Mouse (Mus musculus): ENCODE data around the gene Casd1.
"Not testable (repeated sequence)": the region's sequence is repeated elsewhere in the genome, so short reads cannot be mapped to it uniquely, and the experiment has no call there.

Gene Casd1

DNA sequence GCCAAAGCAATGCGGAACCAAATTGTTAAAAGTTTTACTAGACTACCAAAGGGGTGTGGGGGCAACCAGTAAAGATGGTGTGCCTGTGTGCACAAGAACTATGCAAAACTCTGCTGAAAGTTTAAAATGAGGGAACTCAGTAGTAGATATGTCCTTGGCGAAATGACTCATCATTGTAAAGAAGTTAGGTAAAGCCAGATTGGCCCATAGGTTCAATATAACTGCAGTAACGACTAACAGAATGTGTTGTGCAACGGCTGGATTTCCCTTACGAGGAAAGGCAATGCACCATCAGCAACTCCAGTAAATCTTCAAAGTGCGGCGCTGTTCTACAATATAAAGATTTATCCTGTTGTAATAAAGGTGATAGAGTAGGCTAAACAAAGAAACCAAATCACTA is 11.8 kb downstream of the Casd1 start:
- no peak for DNase-seq (ENCODE audit: low spot score)

DNA sequence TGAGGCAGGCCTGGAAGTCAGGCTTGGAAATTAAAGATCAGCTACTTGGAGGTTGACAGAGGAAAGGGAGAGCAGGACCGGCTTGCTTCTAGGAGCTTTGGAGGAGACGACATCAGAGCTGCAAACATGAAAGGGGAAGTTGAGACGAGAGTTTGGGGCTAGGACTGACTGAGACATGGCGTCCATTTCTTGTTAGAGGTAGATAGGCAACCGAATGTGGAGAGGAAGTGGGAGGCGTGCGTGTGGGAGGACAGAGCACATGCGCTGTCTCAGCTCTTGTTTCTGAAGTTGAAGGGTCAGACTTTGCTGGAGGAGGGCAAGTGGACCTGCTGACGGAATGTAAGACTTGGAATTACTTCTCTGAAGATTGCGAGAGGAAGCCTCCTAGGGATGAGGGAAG is 17.3 kb downstream of the Casd1 start:
- no peak for DNase-seq (ENCODE audit: low spot score)

DNA sequence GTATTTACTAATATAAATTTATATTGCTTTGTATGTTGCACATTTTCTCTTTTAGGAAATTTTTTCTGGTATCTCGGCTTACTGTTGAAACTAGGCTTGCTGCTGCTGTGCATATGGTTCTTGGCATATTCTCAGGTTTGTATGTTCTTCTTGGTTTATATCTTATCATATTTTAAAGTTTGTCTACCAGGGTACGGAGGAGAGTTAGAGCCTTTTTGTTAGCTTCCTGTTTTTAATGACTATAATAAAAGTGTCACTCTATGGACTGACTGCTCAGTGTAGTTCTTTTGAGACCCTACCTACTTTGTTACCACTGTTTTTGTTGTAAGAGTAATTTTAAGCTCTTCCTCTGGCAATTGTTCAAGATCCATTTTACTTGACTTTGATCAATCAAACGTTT is 30.8 kb downstream of the Casd1 start:
- no peak for DNase-seq (ENCODE audit: low spot score)

DNA sequence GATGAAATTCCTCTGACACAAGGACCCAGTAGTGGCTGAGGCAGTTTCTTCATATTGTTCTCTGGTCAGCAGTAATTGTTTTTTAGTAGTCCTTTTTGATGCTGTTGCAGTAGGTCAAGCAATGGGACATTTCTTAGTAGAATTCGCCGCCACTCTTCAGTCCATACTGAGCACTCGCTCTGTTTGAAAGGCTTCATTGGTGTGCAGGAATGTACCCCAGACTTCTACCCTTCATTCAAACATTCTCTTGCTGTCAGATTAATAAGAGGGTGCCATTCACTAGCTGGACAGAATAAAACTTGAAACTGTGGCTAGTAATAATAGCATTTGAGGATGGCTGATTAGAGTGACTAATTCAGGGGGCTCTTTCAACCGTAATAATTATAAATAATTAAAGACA is 32.5 kb downstream of the Casd1 start:
- no peak for DNase-seq (ENCODE audit: low spot score)

DNA sequence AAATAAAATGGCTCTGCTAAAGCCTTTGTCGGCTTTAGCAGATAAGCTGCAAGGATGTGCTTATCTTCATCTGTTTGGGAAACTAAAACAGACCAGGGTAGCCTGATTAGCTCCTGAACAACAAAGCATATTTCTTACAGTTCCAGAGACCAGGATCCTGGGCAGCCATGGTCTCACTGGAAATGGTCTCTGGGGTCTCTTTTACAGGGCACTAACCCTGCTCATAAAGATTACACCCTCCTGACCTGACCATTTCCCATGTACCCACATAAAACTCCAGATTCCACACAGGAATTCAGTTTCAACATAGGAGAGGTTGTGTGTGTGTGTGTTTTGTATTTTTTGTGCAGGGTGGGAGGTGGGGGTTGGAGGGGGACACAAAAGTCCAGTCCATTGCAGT is 34.2 kb downstream of the Casd1 start:
- DNase-seq (ENCODE audit: low spot score), result no peak

DNA sequence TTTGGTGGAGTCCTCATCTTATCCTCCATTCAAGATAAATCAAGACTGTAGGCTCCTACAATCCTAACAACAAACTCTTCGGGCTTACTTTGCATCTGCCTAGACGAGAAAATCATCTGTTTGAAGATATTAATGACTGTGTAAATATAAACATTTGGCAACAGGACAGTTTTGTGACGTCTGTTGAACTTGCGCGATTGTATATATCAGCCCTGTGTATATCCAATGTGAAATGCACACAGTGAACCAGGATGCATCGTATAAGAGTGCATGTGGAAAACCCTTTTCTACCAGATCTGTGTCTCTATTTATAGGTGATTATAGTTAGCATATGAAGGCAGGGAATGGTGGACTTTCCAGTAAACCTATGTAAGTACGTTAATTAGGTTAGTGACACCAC is 41.4 kb downstream of the Casd1 start:
- DNase-seq (ENCODE audit: low spot score), result no peak

DNA sequence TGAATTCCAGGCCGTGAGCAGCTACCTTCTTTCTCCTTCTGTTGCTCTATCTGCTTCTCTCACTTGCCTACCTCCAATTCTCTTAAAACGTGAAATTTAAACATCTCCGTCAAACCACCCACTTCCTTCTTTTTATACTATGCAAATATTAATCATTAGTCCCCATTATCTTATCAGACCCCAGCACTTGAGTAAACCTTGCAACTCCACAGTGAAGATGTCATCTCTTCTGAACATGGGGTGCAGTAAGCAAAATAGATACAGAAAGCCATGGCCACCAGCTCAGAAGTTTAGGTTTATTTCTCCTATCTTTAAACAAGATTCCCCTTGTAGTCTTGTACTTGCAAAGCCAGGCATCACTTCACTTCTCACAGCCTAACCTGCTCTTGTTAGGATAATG is 46.7 kb downstream of the Casd1 start:
- no peak for DNase-seq (ENCODE audit: low spot score)

DNA sequence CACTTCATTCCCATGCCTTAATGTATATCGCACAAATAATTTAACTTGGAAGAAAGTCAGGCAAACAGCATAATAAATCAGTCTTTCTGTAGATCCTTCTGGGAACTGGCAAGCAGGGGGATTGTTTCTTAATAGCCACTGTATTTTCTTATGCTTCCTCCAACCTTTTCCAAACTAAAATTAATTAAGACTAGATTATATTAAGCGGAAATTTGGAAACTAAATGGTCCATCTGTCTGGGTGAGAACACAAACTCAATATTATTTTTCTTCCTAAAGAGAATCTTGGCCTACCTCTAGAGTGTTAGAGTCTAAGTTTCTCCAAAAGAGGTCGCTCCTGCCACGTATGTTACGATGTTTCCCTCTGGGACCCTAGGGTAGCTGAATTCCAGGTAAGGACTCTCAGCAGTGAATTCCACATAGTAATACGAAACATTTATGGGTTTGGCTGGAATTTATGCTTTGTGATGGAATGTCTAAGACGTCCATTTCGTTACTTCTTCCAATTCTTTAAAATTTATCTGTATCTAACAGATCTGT is 52.0 kb downstream of the Casd1 start:
- no peak for DNase-seq (ENCODE audit: low spot score)

DNA sequence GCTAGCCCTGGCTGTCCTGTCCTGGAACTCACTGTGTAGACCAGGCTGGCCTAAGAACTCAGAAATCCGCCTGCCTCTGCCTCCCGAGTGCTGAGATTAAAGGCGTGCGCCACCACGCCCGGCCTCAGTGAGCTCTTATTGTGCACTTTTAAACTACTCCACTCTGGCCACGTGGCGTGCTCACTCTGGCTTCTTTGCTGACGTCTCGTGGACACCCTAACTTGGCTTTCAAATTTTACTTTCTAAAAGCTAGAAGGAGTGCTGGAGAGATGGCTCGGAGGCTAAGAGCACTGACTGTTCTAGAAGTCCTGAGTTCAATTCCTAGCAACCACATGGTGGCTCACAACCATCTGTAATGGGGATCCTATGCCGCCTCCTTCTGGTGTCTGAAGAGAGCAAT is 53.1 kb downstream of the Casd1 start:
- DNase-seq (ENCODE audit: low spot score), result not testable (repeated sequence)

DNA sequence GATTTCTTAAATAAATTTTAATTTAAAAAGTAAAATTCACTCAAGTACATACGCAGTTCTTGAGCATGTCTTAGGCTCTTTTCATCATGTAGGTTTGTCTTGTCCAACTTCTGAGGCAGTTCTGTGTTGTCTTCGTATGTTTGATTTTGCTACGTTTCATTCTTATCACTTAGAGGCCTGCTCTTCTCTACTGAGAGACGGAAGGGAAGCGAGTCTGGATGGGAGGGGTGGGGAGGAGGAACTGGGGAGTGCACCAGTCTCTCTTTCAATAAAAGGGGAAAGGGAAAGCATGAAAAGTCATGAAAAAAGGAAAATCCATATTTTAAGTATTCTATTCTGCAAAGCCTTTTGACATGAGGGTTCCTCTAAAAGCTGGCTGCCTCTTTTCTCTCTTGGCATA is 54.8 kb downstream of the Casd1 start:
- DNase-seq (ENCODE audit: low spot score), result no peak

DNA sequence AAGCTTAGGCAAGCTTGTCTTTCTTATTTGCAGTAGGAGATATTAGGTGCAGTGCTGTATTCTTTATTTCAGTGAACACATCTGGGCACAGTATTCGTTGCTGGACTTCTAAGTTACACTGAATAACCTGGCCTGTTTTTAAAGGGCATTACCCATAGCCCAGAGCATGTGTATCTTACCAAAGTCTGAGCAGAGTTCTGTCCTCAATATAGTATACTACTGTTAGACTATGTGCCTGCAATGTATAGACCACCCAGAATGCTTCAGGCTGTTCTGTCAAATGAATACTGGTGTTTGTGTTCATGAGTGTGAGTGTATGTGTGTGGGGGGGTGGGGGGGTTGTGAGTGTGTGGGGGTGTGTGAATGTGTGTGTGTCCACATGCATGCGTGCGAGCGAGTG is 55.3 kb downstream of the Casd1 start:
- DNase-seq (ENCODE audit: low spot score), result no peak

DNA sequence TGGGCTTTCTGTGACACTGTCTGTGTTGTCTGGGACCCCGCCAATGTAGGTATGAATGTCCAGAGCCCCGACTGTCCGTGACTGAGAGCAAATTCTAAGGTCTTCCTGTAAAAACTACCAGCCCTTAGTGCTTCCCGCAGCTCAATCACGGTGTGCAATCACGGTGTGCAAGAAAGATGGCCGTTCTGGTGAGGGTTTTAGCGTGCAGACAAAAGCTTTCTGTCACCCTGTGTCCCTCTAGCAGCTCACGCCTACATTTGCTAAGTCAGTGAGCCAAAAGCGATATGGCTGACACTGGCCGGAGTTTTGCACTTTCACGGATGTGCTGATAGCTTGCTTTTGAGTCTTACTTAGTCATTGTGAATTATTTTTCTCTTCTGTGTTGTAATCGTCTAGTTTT is 58.2 kb downstream of the Casd1 start:
- DNase-seq (ENCODE audit: low spot score), result no peak

DNA sequence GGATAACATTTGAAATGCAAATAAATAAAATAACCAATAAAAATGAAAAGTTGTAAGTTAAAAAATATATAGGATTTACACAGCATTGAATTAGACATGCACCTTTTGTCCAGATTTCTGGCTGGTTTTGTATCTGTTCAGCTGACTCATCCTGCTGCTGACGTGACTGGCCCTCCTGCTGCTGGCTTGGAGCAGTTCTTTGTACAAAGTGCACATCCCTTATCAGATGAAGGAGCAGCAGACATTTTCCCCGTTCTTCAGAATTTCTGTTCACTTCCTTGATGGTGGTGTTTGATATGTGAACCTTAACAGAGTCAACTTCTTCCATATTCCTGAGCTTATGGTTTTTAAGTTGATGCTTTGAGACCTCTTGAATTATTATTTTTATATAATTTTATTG is 62.9 kb downstream of the Casd1 start:
- DNase-seq (ENCODE audit: low spot score), result no peak

DNA sequence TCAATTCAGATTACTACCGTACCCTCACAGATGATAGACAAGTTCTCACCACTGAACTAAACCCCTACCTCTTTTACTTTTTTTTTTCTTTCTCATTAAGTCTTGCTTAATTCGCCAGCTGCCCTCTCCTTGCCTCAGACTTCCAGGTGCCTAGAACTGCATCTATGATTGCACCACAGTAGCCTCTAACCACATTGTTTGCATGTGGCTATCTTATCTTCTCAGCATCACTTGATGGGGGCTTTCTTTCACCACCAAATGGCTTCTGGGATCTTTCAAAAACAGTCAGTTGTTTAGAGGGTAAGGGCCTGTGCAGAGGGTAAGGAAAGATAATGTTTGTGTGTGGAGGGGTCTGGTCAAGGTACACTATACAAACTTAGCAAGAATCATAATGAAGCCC is 63.7 kb downstream of the Casd1 start:
- DNase-seq (ENCODE audit: low spot score), result no peak

DNA sequence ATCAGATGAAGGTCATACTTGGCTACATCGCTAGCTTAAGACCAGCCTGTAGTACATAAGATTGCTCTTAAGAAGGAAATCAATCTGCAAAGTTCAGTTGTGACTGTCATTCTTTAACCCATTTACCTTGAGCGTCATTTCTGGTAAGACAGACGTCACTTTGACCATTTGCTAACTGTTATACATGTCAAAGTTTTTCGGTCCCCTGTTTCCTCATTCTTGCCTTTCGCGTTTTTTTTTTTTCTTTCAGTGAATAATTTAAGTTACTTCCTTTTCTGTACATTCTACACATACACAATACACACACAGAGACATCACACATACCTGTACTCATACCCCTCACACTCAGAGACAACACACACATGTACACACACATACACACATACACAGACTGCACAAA is 64.5 kb downstream of the Casd1 start:
- DNase-seq (ENCODE audit: low spot score), result no peak

DNA sequence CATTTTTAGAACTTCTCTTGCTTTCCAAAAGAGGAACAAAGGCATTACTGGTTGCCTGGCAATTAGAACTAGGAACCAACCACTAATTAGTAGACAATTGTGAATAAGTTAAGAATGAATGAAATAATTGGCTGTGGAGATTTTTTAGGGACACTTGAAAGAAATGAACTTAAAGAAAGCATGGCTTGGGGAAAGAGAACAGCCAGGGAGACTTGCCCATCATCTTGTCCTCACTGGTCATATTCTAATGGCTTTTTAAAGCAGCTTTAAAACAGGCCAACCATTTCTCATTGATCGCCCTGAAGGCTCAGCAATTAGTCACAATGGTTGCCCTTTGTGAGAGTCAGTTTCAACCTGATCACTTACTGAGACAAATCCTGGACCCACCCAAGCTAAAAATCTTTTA is 76.7 kb downstream of the Casd1 start:
- DNase-seq (ENCODE audit: low spot score), result no peak

DNA sequence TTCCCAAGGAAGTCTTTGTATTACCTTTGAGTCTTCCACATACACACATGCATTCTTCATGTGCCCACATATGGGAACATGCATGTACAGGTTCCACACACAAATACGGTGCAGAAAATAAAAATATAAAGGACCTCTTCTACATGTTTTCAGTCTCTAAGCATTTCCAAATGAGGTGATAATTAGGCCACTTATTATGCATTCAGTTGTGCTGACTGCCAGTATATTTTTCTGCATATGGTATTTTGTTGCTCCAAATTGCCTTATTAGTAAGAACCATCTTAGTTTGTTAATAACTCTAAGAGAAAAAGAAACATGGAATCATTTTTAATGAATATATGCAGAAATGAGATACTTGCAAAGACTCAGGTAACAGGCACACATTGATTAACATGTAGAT is 79.3 kb downstream of the Casd1 start:
- no peak for DNase-seq (ENCODE audit: low spot score)

DNA sequence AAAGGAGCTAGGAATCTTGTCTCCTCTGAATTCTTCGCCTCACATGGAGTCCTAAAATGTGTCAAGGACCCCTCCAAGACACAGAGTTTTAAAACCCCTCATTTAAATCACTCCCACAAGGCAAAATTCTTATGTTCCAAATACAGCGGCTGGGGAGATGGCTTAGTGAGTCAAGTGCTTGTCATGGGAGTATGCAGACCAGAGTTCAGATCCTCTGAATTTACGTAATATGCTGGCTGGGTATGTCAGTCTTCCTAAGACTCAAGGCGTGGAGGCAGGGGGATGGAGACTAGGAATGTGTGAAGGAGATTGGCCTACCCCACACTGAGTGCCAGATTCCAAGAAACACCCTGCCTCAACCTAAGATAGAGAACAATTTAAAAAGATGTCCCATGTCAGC is 79.9 kb downstream of the Casd1 start:
- DNase-seq (ENCODE audit: low spot score), result no peak

DNA sequence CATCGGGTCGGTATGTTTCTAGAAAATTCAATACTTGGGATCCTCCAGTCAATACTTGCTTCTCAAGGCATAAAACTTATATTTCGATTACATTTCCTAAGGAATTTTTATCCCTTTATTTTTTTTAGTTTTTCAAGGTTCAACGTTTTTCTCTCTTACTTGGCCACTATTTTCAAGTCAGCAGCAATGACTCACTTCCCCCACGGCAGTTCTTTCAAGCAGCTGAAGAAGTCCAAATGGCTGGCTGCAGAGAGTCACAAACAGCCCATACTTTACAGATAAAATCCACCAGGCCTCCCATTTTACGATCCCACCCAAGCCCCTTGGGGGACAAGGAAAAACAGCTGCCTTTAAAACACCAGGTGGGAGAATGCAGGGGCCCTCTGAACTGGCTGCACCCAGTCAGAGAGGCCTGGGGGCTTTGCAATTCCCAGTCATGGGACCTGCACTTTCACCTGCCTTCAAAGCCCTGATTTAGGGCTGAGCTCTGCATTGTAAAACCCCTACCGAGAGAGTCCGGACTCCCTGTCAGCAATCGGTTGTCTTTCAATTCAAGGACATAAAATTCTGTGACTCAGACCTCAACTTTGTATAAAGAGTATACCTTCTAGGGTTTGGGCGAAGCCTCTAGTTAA is 84.2 kb downstream of the Casd1 start:
- DNase-seq (ENCODE audit: low spot score), result no peak

DNA sequence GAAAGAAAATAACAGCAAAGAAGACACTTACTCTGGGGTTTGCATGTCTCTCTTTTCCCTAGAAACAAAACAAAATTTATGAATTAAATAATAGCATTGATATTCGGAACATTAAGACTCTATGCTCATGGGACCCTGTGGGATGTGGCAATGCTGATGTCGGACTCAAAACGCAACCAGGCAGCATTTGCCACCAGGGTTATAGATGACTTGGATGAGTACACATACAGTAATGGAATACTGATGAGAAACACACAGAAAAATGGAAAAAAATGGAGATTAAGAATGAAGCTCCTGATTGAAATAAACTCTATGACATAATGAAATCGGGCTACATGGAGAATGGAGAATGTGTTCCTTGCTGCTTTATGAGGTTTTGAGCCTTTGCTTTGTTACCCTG is 89.8 kb downstream of the Casd1 start:
- DNase-seq (ENCODE audit: low spot score), result no peak

Measured in layer of hippocampus, adult 11-12 months (tissue).